Mouse (Mus musculus) mouse embryonic stem cell (cell line): ENCODE data around the gene Sord.
"Not testable (repeated sequence)": the region's sequence is repeated elsewhere in the genome, so short reads cannot be mapped to it uniquely, and the experiment has no call there.

Source experiments
- in situ Hi-C, 2 experiments: fragments of 300-500 bp; cut with MboI; formaldehyde crosslinking; loops; 1 replicate in 1 of 2; 3 replicates in 1 of 2; pipeline ENCODE4 v1.14.3; 2019 to 2020; ENCODE audit warnings: low sequenced_read_pairs in 2 of 2, low pct_unique_long_range_greater_than_20kb in 1 of 2, mixed read lengths in 1 of 2; ENCODE audit not compliant: unreplicated experiment in 1 of 2

The Sord gene

GRCm38 (mm10) chr2:122234611-122235288, at the start of gene Sord:
Gene Sord (plus strand): TSS chr2:122234749.
- in situ Hi-C loops, result no loop called here

DNA sequence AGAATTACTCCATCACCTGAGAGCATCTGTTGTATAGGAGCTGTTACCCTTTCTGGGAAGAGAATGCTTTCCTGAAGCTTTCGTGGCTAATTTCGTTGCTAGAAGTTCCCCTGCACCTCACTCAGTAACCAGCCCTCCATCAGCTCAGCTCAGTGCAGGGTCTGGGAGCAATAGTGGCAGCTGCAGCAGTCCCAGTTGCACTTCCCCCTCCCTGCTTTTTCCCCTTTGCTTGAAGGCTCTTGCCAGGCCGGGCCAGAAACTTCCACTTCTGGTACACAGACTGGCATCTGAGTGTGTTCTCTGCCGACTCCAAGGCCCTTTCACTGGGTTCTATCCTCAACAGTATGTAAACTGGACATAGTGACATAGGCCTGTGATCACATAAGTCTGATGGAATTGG, 49.5 kb upstream of the Sord start:
- in situ Hi-C loops, result no loop called here

DNA sequence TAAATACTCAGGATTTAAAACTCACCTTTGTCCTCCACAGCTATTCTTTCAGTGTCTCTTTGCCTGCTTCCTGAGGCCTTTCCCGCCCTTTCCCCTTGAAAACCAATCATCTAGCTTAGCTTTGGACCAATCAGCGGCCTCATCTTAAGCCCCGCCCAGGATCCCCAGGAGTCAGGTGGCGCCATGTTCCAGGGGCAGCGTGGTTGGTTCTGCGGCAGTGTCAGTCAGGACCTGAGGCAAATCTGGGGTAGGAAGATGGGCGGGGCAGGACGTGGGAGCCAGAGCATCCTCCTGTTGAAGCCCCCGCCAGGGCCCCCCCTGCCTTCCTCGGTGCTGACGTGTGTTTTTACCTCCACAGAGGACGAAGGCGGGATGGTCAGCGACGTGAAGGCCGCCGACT, 48.4 kb upstream of the Sord start, which contains the start of the genes Patl2 and Terb2:
Gene Patl2 (minus strand): TSS at position 84 of the 400 bp plus-strand sequence.
Gene Terb2 (plus strand): TSS at position 167 of the 400 bp plus-strand sequence.
- in situ Hi-C loops, result no loop called here

- in situ Hi-C loops, result no loop called here
Observed at GRCm38 (mm10) chr2:122186751-122187150, 47.8 kb upstream of the Sord start.

- in situ Hi-C loops, result no loop called here
Observed at GRCm38 (mm10) chr2:122191849-122192248, 42.7 kb upstream of the Sord start.

- in situ Hi-C loops, result no loop called here
Observed at GRCm38 (mm10) chr2:122194509-122194929, 40.0 kb upstream of the Sord start.

- in situ Hi-C loops, result no loop called here
Observed at GRCm38 (mm10) chr2:122201501-122201900, 33.0 kb upstream of the Sord start.

GRCm38 (mm10) chr2:122206440-122207107, 28.0 kb upstream of the Sord start:
- in situ Hi-C loops, result no loop called here

- in situ Hi-C loops, result no loop called here
Observed at GRCm38 (mm10) chr2:122210534-122211228, 23.9 kb upstream of the Sord start.

- in situ Hi-C loops, result not testable (repeated sequence)
Observed at GRCm38 (mm10) chr2:122217075-122217474, 17.5 kb upstream of the Sord start.

DNA sequence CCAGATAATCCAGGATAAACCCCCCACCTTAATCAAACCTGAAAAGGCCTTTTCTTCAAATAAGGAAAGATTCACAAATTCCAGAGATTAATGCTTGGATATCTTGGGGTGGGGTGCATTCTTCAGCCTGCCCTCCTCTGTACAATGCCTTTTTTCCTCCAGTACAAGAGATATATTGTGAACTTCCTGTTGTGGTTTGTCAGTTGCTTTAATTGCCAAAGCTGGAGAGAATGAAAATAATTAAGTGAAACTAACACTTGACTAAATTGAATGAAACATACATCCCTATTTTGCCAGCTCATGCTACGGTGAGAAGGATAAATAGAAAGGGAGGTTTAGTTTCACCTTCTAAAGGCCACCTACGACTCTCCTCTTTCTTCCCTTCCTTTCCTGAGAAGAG, 16.3 kb upstream of the Sord start:
- in situ Hi-C loops, result no loop called here

- in situ Hi-C loops, result no loop called here
Observed at GRCm38 (mm10) chr2:122221378-122221777, 13.2 kb upstream of the Sord start.

DNA sequence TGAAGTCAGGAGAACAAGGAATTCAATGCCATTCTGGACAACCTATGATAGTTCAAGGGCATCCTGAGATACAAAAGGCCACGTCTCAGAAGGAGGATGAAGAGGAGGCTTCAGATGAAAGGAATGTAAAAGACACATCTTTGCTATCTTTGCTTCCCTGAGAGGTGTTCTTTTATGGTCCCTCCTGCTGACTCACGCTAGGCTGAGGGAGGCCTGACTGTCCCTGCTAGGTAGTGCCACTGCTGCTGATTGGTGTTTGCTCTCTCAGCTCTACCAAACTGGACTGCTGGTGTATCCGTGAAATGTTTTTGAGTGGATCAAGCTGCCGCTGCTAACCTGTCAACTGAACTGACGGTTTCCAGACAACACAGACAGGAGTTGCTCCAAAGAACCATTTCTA, 12.8 kb upstream of the Sord start:
- in situ Hi-C loops, result no loop called here

- in situ Hi-C loops, result no loop called here
Observed at GRCm38 (mm10) chr2:122222272-122222671, 12.3 kb upstream of the Sord start.

- in situ Hi-C loops, result no loop called here
Observed at GRCm38 (mm10) chr2:122223654-122224053, 10.9 kb upstream of the Sord start.

GRCm38 (mm10) chr2:122230395-122230794, 4.2 kb upstream of the Sord start:
- in situ Hi-C loops, result no loop called here

DNA sequence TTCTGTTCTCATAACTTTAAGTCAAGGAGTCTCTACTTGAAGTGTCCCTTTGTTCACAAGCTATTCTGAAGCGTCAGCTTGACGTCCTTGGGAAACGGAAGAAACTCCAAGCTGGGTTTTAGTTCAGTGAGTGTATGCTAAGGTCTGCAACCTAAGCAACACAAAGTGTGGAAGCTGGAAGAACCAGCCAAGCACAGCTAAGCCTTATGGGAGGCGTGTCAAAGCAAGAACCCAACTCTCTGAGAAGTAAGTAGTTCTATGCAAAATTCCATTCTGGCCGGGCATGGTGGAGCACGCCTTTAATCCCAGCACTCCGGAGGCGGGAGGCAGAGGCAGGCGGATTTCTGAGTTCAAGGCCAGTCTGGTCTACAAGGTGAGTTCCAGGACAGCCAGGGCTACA, 2.9 kb upstream of the Sord start:
- in situ Hi-C loops, result no loop called here

GRCm38 (mm10) chr2:122233341-122233740, 1.2 kb upstream of the Sord start:
- in situ Hi-C loops, result no loop called here

- in situ Hi-C loops, result no loop called here
Observed at GRCm38 (mm10) chr2:122233759-122234557, 591 bp upstream of the Sord start.
